Mouse (Mus musculus): ENCODE measurements around the gene Ablim1.

Gene Ablim1

DNA sequence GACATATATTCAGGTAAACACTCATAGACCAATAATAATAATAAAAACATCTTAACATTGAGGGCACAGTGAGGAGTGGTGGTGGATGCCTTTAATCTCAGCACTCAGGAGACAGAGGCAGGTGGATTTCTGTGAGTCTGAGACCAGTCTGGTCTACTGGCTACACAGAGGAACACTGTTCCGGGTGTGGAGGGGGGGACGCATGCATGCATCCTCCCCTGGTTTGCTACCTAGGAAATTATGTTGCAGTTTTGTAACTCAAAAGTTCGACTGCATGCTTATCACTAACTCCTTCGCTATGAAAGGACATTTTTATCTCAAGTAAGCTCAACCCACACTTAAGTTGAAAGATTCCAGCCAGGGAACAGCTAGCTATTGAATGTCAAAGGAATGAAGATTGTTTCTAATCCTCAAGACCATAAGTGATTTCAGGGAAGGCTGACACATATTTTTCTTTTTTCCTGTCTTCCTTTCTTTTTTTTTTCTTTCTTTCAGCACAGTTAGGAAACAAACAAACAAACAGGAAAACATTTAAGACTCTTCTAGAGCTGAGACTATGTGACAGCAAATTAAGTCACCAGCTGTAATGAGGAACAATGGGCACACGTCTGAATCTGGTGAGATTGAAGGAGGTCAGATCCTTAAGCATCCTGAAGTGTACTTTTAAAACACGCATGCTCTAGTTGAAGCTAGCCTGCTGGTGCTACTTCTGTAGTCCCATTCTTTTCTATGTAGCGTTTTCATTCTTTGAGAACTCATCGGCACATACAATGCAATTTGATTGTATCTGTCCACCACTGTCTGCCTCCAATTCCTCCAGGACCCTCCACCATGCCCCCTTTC is 26.4 kb upstream of the Ablim1 start:
- no peak for DNase-seq

DNA sequence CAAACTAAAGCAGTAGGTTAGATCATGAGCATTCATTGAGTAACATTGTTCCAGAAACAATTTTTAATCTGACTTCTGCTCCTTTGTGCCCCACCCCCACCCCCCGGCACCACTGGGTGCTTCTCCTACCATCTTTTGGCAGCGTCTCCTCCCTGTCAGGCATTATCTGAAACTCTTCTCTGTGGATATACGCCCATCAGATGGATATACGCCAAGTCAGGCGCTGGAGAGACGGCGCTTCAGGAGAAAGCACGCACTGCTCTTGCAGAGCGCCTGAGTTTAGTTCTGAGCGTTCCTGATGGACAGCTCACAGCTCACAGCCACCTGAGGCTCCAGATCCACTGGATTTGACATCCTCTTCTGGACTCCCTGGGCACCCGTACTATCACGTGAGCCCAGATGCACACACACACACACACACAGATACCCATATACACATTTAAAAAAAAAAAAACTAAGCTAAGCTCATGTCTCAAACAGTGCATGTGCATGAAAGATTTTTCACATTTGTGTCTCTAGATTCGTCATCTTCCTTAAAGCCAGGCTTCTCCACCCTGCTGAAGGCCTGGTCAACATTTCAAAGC is 24.7 kb upstream of the Ablim1 start:
- DNase-seq: no peak

DNA sequence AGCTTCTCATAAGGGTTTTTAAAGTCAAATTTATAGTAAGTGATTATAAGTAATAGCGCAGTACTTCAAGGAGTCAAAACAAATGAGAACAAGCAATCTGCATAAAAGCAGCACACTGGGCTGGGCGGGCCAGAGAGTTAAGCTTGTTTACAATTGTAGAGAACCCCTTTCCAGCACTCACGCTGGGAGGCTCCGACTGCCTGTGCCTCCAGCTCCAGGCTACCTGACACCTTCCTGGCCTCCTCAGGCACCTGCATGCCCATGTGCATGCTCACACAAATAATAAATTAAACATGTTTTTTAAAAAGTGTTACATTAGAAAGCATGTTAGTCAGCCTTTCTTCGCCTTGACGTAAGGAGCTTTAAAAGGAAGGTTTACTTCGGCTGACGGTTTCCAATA is 20.4 kb upstream of the Ablim1 start:
- DNase-seq: no peak

DNA sequence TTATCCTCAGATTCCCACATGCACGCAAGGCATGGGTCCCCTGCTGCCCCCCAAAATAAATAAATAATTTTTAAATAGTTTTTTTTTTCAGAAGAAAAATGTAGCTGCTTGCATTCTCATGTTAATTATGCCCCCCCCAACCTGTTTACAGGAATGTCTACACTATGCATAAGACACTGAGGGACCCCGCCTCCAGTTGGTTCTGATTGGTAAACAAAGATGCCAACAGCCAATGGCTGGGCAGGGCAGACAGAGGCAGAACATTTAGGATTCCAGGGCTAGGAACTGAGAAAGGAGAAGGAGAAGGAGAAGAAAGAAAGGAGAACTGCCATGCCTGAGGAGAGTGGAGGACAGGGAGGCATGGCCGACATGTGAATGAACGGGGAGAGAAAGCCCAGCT is 18.6 kb upstream of the Ablim1 start:
- no peak for DNase-seq

DNA sequence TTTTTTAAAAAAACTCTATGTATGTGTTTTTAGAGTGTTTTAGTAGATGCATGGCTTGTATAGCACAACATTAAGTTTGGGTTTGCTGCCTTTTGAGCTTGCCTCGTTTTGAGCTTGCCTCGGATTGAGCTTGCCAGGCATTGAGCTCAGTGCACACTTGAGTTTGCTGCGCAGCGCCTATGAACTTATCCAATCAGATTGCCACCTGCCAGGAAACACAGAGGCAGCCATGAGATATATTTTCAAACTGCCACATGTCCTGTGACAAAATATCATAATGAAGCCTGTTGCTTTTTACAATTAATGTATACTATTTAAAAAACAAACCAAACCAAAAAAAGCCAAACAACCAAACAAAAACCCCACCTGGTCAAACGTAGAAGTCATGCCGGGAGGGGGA is 16.5 kb upstream of the Ablim1 start:
- DNase-seq: no peak

DNA sequence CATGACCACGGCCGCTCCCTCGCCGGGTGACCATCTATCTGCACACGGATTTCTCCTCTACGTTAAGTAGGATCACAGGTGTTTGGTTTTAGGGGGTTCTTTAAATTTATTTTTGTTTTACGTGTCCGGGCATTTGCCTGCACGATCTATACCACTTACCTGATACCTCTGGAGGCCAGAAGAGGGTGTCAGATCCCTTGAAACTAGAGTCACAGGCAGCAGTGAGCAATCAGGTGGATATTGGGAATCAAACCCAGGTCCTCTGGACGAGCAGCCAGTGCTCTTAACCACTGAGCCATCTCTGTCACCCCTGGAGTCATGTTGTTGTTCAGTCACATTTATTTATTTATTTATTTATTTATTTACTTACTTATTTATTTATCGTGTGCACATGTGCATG is 15.6 kb upstream of the Ablim1 start:
- DNase-seq: no peak

DNA sequence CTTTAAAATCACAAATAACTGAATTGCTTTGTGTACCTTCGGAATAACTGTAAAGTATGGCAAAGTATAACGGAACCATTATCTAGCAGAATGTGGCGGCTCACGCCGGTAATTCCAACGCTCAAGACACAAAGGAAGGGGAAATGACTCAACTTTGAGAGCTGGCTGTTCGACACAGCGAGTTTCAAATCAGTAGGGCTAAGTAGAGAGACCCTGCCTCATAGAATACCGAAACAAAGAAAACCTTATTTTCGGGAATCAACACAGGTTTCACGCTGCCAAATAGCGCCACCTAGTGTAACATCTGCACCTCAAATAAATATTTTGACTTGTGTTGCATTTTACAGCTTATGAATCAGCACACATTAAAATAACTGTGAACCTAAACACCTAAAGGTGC is 14.1 kb upstream of the Ablim1 start:
- DNase-seq: peak; percentile 56

DNA sequence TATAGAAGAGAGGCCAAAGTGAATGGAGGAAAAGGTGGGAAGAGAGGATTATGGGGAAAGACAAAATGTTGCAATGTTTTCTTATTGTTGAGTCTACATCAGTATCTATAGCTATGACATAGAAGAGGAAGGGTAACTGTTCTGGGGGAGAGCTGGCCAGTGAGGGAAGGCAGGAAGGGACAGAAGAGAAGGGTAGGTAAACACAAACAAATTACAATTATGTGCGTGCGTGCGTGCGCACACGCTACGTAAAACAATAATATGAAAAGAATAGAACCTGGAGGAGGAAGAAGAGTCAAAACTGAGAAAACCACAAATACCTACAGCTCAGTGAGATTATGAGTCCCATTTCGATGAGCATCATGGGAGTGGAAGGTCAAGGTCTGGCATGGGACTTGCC is 13.6 kb upstream of the Ablim1 start:
- no peak for DNase-seq

DNA sequence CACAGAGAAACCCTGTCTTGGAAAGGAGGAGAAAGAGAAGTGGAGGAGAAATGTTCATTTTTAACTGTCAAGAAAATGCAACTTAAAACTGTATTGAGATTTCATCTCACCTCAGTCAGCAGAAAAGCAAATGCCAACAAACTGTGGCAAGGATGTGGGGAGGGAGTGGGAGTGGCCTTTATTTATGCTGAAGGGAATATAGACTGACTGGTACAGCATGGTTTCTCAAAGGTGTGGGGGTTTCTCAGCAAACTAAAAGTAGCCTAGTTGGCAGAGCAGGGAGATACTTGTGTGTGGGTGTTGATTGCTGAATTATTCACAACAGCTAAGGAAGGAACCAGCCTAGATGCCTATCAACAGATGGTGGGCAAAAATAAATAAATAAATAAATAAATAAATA is 13.0 kb upstream of the Ablim1 start:
- no peak for DNase-seq

DNA sequence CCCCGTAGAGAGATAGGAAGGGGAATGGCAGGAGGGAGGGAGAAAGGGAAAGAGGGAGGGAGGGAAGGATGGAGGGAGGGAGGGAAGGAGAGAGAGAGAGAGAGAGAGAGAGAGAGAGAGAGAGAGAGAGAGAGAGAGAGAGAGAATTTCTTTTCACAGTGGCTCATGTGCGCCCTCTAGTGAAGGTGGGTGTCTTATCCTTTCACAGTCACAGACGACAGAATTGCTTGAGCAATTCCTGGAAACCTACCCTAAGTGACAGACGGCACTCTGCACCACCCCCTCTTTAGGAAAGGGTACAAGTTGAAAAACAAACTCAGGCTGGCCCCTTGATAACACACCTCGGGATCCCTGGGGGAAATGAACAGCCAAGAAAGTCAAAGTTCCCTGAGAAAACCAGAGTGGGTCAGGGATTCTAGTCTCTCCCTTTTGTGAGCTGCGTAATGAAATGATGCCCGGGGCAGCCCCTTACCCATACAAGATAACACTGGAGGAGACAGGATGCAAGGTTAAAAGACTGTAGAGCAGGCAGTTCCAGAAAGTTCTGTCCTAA is 11.1 kb upstream of the Ablim1 start:
- DNase-seq: peak; percentile 74

DNA sequence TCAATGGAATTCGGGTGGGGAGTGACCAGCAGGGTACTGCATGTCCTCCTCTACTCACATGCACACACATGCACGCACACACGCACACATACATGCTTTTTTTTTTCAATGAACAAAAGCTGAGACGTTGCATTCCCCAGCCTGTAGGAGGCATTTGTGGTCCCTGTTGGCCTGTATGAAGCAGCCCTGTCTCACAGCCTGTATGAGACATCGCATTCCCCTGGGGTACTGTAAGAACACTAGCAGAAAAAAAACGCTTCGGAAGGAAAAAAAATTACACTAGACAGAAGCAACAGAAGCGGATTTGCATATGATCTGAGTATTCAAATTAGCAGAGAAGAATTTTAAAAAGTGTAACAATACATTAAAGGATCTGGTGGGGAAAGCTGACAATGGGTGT is 8.4 kb upstream of the Ablim1 start:
- DNase-seq: no peak

DNA sequence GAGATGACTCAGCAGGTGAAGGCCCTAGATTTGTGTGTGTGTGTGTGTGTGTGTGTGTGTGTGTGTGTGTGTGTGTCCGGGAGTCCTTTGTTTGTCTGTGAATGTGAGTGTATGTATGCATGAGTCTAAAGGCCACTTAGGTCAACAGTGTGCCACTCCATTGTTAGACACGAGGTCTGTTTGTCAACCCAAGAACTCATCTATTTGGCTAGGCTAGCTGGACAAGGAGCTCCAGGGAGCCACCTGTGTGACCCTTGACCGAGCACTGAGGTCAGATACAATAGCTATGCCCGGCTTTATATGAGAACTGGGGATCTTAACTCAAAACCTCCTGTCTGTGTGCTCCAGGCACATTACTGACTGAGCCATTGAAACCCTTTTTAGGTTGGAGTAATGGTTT is 7.8 kb upstream of the Ablim1 start:
- DNase-seq: no peak

DNA sequence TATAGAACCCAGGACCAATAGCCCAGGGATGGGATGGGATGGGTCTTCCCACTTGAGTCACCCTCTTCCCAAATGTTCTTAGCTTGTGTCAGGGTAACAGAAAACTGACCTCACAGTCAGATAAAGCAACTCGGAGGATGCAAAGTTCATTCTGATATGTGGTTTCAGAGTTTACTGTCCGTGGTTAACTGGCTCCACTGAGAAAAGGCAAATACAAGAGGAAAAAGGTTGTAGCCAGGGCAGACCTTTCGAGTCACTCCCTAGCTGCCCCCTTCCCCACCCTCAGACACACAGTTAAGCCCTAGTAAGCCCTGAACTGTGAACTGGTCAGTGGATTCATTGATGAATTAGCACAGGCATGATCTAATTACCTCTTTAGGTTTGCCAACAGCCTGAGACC is 7.1 kb upstream of the Ablim1 start:
- DNase-seq: no peak

DNA sequence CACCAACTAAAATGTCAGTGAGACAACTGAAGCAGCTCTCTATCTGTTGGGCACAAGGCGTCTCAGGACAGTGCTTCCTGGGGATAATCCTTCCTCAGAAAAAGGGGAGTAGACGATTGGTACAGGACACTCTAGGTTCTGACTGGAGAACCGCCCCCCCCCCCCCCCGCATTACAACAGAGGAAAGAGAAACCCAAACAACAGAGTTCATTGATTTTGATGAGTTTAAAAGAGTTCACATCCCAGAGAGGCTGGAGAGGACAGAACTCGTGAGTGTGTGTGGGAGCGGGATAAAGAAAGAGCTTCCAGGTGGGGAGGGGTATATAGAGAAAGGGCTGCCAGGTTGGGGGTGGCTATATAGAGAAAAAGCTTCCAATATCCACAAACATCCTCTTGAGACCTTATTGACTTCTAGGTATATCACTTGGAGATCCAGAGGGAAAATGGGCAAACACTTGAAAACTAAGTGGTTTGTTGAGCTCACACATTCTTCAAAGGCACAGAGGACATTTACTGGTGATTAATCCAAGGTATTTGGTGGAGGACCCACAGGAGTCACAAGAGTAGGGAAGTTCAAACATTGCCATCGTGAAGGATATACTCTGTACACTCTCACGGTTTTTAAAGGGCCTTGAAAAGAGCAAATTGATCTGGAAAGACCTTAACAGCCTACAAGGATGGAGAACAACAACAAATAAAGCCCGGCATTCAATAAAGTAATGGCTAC is 6.1 kb upstream of the Ablim1 start:
- no peak for DNase-seq

DNA sequence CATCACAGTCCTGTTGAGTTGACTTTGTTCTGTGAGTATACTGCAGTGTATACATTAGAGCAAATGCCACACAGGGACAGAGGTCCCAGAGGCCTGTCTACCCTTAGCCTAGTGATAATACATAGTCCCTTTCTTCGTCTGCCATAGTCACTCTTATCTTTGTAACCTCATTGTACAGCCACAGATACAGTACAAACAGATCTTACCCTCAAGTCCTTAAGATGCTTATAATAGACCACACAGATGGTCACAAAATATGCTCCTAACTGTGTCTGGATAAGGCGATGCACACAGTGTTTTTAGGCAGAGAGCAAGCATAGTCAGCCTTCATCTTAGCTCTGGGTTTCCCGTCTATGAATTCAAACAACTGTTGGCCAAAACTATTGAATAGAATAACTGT is 1.9 kb upstream of the Ablim1 start:
- no peak for DNase-seq

DNA sequence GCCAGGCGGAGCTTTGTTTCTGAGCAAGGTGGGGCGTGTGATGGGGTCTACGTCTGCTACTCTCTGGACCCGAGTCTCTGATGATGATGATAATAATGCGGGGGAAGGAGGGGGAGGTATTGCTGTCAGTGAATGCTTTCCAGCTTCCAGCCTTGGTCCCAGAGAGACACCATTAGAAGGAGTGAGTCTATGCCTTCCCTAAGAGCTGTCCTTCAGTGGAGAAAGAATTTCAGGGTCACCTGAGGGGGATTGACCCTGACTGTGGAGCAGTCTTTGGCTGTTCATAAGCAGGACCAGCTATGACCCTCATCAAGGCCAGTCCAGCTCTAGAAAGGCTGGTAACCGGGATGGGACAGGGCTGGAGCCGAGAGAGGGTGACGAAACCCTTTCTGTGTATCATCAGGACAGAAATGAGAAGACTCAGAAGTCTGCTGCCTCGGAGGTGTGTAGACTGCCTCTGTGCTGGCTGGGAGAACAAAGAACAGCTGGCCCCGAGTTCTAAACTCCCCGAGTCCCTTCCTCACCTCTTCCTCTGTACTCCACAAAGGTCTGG is 370 bp upstream of the Ablim1 start:
- no peak for DNase-seq

DNA sequence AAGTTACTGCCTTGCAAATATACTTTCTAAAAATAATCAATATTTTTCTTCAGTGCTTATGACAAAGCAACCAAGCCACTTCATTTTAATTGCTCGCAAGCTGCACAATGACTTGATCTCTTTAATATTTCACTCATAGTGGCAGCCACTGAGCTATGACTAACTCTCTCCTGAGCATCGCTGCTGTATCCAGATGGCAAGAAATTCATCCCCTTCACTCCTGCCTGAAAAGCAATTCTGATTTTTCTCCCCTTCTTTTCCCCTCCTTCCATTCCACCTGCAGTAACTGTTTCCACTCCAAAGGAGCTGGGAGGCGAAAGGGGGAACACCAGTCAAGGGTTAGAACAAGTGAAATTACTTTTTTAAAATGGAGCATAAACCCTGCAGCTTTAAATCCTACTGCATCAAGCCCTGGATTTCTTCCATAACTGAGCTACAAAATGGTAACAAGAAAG is 801 bp downstream of the Ablim1 start:
- DNase-seq: no peak

DNA sequence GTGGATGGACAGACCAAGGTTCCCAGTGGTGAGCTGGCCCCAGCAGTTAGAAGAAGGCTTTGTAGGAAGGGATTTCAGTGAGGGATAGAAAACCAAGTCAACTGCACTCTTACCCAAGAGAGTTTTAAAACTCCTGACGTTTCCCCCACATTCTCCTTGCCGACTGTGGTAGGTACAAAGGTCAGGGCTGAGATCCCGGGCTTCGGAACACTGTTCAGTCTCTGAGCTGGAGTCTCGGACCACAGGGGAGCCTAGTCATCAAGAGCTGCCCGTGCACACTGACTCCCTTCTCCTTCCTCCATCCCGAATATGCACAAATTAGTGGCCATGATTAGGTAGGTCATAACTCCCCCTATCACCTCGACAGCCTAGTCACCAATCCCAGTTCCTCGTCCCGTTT is 1.5 kb downstream of the Ablim1 start:
- no peak for DNase-seq

DNA sequence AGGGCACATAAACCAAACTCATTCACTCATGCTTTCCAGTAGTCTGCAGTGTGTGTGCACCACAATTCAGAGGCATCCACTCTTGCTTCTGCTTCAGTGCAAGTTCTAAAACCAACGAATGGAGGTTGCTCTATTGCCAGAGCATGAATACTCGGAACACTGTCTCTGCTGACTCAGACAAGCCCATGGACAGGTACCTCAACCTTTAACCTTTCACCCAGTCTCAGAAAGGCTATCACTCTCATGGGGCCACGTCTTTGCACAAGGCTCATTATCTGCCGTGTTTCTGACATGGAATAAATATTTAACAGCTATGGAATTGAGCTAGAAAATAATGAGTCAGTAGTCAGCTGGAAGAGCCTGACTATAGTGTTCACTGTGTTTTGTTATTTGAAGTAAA is 4.7 kb downstream of the Ablim1 start:
- no peak for DNase-seq

DNA sequence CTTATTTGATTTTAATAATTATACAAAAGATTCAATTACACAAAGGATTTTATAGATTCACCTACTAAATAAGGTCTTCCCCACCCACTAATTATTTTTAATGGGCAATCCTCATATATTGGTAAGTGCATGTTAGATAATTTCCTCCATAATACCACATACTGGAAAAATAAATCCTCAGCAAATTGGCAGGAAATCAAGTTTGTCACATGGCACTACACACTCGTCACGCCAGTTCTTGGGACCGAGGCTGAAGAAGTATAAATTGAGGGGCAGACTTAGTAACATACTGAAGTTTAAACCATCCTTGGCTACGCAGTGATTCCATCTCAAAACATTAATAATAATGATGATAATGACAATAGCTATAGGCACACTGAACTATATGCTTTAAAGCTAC is 8.1 kb downstream of the Ablim1 start:
- DNase-seq: no peak

DNA sequence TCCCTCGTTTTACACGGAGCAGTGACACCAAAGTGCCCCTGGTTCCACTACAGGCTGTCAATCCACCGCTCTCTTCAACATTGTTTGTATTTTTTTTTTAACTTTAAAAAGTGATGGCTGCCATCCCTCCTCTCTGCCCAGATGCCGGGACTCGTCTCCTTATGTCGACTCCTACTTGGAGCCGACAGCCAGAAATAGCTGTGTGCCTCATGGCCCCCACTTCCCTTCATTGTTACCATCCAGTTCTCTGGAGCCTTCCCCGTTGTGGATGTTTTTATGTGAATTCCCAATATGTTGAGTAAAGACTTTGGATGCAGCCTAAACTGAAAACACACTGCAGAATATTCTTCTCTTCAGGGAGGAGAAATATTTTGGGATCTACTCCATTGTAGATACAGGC is 8.7 kb downstream of the Ablim1 start:
- no peak for DNase-seq

DNA sequence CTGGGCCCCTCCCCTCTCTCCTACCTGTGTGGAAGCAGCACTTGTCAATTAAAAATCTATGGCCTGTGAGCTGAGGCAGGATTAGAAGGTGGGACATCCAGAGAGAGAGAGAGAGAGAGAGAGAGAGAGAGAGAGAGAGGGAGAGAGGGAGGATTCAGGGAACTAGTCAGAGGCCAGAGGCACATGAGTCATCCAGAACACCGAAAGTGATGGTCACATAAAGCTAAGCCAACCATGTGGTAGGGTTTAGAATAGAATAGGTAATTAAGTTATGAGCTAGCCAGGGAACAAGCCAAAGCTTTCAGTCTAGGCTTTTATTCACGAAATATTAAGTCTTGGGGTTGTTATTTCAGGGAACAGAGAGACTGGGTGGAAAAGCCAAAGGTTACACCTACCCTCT is 10.1 kb downstream of the Ablim1 start:
- DNase-seq: no peak

DNA sequence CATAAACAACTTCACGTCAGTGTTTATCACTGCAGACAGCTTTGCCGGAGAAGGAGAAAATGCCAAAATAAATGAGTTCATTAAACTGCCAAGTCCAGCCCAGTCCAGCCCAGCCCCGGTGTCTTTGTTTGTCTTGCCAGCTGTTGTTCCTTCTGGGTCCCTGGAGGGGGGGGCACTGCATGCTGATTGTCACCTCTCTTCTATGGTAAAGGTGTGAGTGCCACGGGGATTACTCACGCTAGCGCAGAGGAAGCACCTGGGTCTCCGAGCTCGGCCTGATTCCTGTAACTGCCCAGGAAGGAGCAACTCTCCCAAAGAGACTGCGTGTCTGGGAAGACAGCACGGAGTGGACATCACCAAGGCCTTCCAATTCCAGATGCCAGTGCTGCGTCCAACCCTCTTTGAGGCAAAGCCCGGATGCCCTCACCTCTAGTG is 12.7 kb downstream of the Ablim1 start:
- no peak for DNase-seq

DNA sequence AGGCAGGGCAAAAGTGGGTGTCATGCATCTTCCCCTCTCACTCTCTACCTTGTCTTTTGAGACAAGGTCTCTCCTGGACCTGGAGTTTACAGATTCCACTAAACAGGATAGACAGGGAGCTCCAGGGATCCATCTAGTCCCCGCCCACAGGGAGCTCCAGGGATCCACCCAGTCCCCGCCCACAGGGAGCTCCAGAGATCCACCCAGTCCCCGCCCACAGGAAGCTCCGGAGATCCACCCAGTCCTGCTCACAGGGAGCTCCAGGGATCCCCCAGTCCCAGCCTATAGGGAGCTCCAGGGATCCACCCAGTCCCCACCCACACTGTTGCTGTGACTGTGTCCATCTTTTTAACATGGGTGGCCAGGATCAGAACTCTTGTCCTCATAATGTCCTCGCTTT is 16.7 kb downstream of the Ablim1 start:
- no peak for DNase-seq

Data from thymus, postnatal 14 days (tissue).